In the genomic region with DNA sequence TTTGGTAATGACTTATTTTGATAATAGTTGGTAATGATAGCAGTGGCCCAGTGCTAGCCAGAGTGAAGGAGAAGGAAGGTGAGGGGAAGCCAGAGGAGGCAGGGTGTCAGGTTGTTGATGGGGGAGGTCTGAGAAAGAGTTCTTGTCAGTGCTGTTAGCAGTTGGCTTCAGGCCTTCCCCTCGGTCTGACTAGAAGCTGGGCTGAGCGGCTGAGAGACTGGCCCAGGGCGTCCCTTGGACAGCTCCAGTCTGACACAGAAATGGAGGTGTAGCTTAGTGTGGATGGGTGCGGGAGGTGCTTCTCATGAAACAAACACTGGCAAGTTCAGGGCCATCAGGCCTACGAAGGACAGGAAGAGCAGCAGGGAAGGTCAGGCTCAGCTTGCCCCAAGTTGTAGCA, we compare ENCODE assay signal across 12 mouse cellular contexts.
DNase-seq lines count a peak whose midpoint lies in the region; ATAC-seq and TF ChIP-seq lines count a peak whose summit lies in the region.
"Had no signal": no experiment of that assay in that cellular context is flagged by ENCODE, and none has a peak within 500 bp of the region (broad histone marks: within the 10 kb centered on the region; RNA-seq: fewer than 3 reads in every experiment).

No protein-coding gene starts in this region.

- no peak for TF ChIP-seq CTCF in stomach, postnatal 0 days (IDR thresholded peaks at IDR 0.05; ENCODE audit: low read depth)

- H3K4me2 ChIP-seq in limb, embryonic 15.5 days: no peak overlapping the region
- H3K4me2 ChIP-seq in hindbrain, embryonic 16.5 days (ENCODE audit: low read length): no peak overlapping the region
- H3K4me2 ChIP-seq in stomach, postnatal 0 days (replicated peaks; ENCODE audit: low read depth): no peak overlapping the region
- H3K4me2 ChIP-seq: limb, embryonic 13.5 days had no signal

- peak overlapping the region; percentile 43; the same call in 1 of the 2 replicates for H3K27ac ChIP-seq in limb, embryonic 15.5 days
- no peak overlapping the region for H3K27ac ChIP-seq in limb, embryonic 10.5 days
- H3K27ac ChIP-seq in hindbrain, embryonic 16.5 days (ENCODE audit: low read depth, low read length): no peak overlapping the region; the same call in 1 of the 2 replicates
- H3K27ac ChIP-seq in stomach, postnatal 0 days (replicated peaks): peak overlapping the region; percentile 58; the same call in 1 of the 2 replicates
- H3K27ac ChIP-seq: limb, embryonic 13.5 days had no signal

- no peaks in the 10 kb centered on the region for H3K9me3 ChIP-seq in limb, embryonic 15.5 days
- no peaks in the 10 kb centered on the region for H3K9me3 ChIP-seq in limb, embryonic 10.5 days (replicated peaks)
- no peaks in the 10 kb centered on the region for H3K9me3 ChIP-seq in hindbrain, embryonic 16.5 days (ENCODE audit: control insufficient read depth, low read length)
- no peaks in the 10 kb centered on the region for H3K9me3 ChIP-seq in stomach, postnatal 0 days (ENCODE audit: control insufficient read depth, low read length)
- H3K9me3 ChIP-seq: limb, embryonic 13.5 days had no signal

- H3K9ac ChIP-seq in limb, embryonic 15.5 days: no peak overlapping the region
- H3K9ac ChIP-seq in hindbrain, embryonic 16.5 days (ENCODE audit: low read depth, low read length): 0 out of 2 replicates have a peak overlapping the region, but pooled peaks have one; percentile 19
- no peak overlapping the region for H3K9ac ChIP-seq in stomach, postnatal 0 days (ENCODE audit: low read length)
- H3K9ac ChIP-seq: limb, embryonic 13.5 days had no signal

- peaks cover 43% of the 10 kb centered on the region for H3K4me1 ChIP-seq in limb, embryonic 15.5 days
- H3K4me1 ChIP-seq in limb, embryonic 10.5 days: peaks cover 61% of the 10 kb centered on the region
- H3K4me1 ChIP-seq in hindbrain, embryonic 16.5 days (ENCODE audit: control insufficient read depth, insufficient read depth, low read depth, low read length): peaks cover 24% of the 10 kb centered on the region
- peaks cover 13% of the 10 kb centered on the region for H3K4me1 ChIP-seq in stomach, postnatal 0 days (replicated peaks; ENCODE audit: control insufficient read depth, insufficient read depth)

- peak; percentile 28 for DNase-seq in adrenal gland, adult 2 months
- DNase-seq in adrenal gland, adult 18-20 months (ENCODE audit: low spot score in 2 of 2): no peak
- DNase-seq in limb, embryonic 10.5 days (ENCODE audit: low spot score): no peak
- DNase-seq in stomach, postnatal 0 days (ENCODE audit: low spot score): no peak
- DNase-seq in adrenal gland, postnatal 25 days: no peak
- no peak for DNase-seq in lung, postnatal 36 days
- DNase-seq: gastrocnemius, postnatal 36 days; kidney, adult 2 months; spleen, adult 18-20 months had no signal

- no peak for ATAC-seq in limb, embryonic 15.5 days (ENCODE audit: insufficient number of reproducible peaks, low FRiP score, low TSS enrichment, low read depth)
- peak; percentile 31; the same call in 1 of the 2 replicates for ATAC-seq in hindbrain, embryonic 16.5 days
- ATAC-seq in stomach, postnatal 0 days (ENCODE audit: low FRiP score, low TSS enrichment): no peak

- H3K36me3 ChIP-seq in limb, embryonic 15.5 days: 0 out of 2 replicates have a peak, but pooled peaks cover 3% of the 10 kb centered on the region
- H3K36me3 ChIP-seq in limb, embryonic 10.5 days: peaks cover 11% of the 10 kb centered on the region
- H3K36me3 ChIP-seq in hindbrain, embryonic 16.5 days (ENCODE audit: control insufficient read depth, insufficient read depth, low read length): 0 out of 2 replicates have a peak, but pooled peaks cover 3% of the 10 kb centered on the region
- 0 out of 2 replicates have a peak, but pooled peaks cover 3% of the 10 kb centered on the region for H3K36me3 ChIP-seq in stomach, postnatal 0 days (ENCODE audit: control insufficient read depth, insufficient read depth, low read length)

- WGBS in limb, embryonic 15.5 days: 70% methylated on average over 5 of the region's 5 CpGs
- WGBS in limb, embryonic 10.5 days: 86% methylated on average over 5 of the region's 5 CpGs
- 73% methylated on average over 5 of the region's 5 CpGs for WGBS in hindbrain, embryonic 16.5 days
- whole genome bisulfite sequencing in stomach, postnatal 0 days: 60% methylated on average over 5 of the region's 5 CpGs

- no peak for TF ChIP-seq EP300 in stomach, postnatal 0 days (optimal IDR thresholded peaks at IDR 0.05)

- no peak overlapping the region for H3K4me3 ChIP-seq in limb, embryonic 15.5 days
- H3K4me3 ChIP-seq in limb, embryonic 10.5 days: no peak overlapping the region
- no peak overlapping the region for H3K4me3 ChIP-seq in hindbrain, embryonic 16.5 days (ENCODE audit: low read length)
- H3K4me3 ChIP-seq in stomach, postnatal 0 days (ENCODE audit: low read depth, low read length): no peak overlapping the region
- H3K4me3 ChIP-seq: limb, embryonic 13.5 days had no signal

- H3K27me3 ChIP-seq in limb, embryonic 15.5 days: no peaks in the 10 kb centered on the region
- H3K27me3 ChIP-seq in limb, embryonic 10.5 days (ENCODE audit: low read depth, poor library complexity, severe bottlenecking): no peaks in the 10 kb centered on the region
- no peaks in the 10 kb centered on the region for H3K27me3 ChIP-seq in hindbrain, embryonic 16.5 days (replicated peaks; ENCODE audit: control insufficient read depth, insufficient read depth, low read length)
- H3K27me3 ChIP-seq in stomach, postnatal 0 days (ENCODE audit: control insufficient read depth, insufficient read depth, low read length): no peaks in the 10 kb centered on the region
- H3K27me3 ChIP-seq: limb, embryonic 13.5 days had no signal

Comparison
In these comparisons a context has a peak if more than half of its experiments do, and no peak if none do; other contexts are left out.
1. H3K27ac ChIP-seq: peak in limb, embryonic 15.5 days (single experiment) and stomach, postnatal 0 days (single experiment); none in limb, embryonic 10.5 days (single experiment) and hindbrain, embryonic 16.5 days (single experiment).